Mouse (Mus musculus) heart, postnatal 0 days (tissue): ENCODE measurements around the gene Edar.

Experiments
- CTCF ChIP-seq: IDR thresholded peaks from 2 replicates; pipeline ENCODE4 v1.5.1; 2016; ENCODE audit warnings: antibody characterized with exemption, control low read depth, low read depth
- EP300 ChIP-seq: IDR thresholded peaks from 2 replicates; pipeline ENCODE4 v1.6.1; 2016; ENCODE audit warnings: antibody characterized with exemption, low read depth

GRCm38 (mm10) chr10:58659268-58659986 lies 16.0 kb downstream of the Edar start:
- no peak for TF ChIP-seq CTCF
- no peak for TF ChIP-seq EP300
